Mouse (Mus musculus) spleen, adult 12 weeks (tissue): ENCODE results near the gene Tspan8.
"Not testable (repeated sequence)": the region's sequence is repeated elsewhere in the genome, so short reads cannot be mapped to it uniquely, and the experiment has no call there.

Source experiments
- DNase-seq: peaks from one replicate; pipeline ENCODE4 v3.0.0; 2022; ENCODE audit warnings: low spot score

Tspan8 gene

DNA sequence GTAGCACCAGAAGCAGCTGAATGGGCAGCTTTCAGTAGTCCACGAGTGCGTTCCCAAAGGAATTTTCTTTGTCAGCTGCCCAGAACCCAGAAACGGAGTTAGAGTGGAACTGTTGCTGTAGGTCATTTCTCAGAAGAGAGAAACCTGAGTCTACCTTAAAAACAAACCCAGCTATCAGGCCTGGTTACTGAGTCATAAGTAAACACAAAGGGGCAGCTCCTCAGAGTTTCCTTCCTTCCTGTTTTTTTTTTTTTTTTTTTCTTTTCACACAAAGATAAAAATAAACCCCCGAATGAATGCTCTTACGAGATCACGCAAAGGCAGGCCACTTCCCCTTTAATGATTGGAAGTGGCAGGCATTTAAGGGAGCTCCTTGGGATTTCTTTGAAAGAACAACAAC is at the start of gene Tspan8:
Gene Tspan8, plus strand, starts transcription at position 322 of the 400 bp plus-strand sequence.
- no peak for DNase-seq

DNA sequence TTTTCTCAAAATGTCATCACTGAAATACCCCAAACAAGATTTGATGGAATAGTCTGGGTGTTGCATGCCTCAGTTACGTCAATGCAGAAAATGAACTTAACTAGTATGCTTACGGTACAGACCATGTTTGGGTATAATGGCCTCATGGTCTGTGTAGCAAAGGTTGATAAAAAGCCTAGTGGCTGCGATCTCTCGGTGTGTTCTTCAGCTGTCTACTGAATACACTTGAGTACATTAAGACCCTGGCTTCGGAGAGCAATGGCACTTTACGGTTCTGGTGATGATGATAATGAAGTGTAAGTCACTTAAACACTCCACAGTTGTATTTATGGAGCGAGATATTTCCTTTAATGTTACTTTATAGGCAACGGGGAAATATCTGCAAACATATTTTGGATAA is 46.6 kb upstream of the Tspan8 start:
- DNase-seq = no peak

- DNase-seq = no peak
These were observed 42.2 kb upstream of the Tspan8 start for GRCm38 (mm10) chr10:115774451-115774850.

DNA sequence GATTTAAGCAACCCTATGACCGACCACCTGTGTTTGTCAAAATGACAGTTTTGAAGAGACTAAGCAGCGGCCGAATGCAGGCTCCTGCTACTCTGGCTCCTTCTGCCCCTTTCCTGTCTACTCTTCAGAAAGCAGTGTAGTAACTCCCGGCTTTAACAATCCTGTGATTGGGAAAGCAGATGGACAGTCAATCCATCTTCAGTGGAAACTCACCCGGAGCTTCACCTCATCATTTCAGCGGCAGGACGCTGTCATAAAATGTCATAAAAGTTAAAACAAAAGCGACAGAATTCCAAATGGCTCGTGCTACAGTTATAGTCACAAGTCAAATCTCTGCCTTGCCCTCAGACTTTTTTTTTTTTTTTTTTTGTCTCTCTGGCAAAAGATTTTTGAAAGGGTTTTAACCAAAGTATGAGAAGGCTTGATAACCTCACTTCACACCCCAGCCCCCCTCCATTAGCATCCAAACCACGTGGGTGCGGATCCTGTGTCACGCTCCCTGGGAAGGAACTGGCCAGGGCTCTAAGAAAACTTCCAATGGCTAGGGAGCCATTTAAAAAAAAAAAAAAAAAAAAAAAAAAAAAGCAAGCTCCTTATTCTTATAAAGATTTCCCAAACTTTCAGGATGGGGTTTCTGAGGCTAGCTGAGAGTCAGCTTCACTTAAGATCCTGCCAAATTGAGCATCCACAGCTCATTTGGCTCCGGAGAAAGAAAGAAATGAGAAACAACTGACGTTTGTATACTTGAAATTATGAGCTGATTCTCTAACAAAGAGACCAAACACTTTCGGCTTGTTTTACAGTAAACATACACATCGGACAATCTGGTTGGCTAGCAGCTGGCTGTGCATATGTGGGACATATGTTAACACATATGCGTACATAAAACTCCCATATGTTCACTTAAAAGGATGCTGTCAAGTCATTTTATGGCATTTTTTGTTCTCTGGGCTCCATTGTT is 40.4 kb upstream of the Tspan8 start:
- no peak for DNase-seq

DNA sequence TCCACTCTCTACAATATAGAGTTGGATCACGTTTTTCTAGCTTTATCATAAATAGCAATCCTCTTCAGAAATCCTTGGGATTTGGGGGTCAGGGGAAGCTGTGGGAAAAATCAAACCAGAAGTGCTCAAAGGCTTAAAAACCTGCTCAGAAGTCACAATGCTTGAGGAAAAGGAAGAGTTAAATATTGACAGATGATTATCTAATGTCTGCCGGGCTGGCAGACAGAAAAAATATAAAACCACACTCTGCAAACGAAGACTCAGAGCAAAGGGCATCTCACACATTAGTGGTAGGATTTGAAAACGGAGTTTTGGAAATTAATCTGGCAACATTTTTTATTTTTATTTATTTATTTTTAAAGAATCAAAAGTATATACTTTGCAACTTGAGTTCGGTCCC is 39.3 kb upstream of the Tspan8 start:
- no peak for DNase-seq

- DNase-seq = no peak
These were observed 38.0 kb upstream of the Tspan8 start for GRCm38 (mm10) chr10:115778624-115779023.

DNA sequence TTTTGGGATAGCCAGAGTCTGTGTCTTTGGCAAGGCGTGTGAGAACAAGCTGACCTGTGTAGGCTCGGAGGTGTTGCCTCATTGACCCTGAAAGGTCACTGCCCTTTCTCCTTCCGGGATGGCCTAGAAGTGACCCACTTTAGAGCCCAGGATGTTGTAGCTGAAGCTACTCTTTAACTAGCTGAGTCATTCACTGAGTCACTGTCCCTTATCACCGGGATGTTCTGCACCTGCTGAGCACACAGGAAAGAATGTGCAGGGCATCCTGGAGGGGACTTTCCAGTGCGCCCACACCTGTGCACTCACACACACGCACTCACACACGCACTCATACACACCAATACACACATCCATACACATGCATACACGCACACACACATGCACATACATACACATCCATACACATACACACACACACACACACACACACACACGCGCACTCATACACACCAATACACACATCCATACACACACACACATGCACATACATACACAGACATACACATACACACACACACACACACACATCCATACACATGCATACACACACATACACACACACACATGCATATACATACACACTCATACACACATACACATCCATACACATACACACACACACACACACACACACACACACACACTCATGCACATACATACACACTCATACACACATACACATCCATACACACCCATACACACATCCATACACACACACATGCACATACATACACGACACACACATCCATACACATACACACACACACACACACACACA is 36.2 kb upstream of the Tspan8 start:
- DNase-seq = no peak

DNA sequence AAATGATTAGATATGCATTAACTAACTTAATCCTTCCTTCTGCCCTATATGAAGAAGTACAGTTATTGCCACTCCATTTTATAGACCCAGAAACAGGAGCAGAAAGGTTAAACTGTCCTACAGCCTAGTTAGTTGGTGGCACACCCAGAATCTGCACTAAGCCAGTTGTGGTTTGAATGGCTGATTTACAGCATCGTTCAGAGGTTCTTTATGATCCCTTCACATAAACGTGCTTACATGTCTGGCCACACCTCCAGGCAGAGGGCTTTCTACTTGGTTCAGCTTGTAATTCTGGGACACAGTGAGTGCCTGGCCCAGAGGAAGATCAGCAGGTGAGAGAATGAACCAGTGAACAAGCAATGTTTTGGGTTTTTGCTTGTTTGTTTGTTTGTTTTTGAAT is 33.4 kb upstream of the Tspan8 start:
- DNase-seq = no peak

- no peak for DNase-seq
These were observed 25.8 kb upstream of the Tspan8 start for GRCm38 (mm10) chr10:115790788-115791187.

DNA sequence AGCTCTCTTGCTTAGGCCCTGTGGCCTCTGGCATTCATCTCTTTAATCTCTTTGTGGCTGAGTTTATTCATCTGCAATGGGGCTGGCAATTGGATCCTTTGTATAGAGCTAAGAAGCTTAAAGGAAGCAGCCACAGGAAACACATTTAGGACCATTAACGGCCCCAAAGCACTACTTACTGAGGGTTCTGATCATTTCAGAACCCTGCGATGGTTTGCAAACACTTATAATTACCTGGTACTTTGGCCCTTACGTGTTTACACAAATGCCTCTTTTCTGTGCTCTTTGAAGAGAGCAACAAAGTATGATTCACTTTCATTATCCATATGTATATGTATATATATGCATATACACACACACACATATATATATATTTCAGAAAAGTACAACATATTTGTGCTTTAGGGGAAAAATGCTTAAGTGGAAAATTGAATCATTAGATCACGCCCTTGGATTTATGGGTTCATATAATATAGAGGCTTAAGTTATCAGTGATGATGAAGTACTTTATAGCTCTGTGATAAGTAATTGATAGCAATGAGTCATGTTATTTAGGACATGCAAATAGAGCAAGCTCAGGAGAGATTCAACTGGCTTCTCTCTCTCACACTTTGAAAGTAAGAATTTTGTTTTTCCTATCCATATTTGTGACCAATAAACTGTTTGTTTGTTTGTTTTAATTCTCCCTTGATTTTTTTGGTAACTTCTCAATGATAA is 20.4 kb upstream of the Tspan8 start:
- no peak for DNase-seq

DNA sequence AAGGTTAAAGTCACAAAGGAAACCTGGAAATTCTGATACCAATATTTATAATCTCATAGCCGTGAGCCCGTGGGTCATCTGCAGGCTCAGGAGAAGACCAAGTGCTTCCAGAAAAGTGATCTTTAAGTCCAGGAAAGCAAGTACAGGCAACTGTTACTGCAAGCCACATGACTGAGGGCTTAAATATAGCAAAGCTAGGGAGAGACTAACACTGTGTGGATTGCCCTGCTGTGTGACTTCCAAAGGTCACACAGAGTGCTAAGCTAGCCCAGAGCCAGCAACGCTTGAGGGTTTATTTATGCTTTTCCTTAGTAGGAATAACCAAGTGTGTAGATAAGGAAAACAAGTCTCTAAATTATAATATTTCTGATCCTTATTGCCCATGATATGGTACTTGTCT is 15.2 kb upstream of the Tspan8 start:
- no peak for DNase-seq

GRCm38 (mm10) chr10:115803013-115803412 is 13.6 kb upstream of the Tspan8 start:
- not testable (repeated sequence) for DNase-seq

DNA sequence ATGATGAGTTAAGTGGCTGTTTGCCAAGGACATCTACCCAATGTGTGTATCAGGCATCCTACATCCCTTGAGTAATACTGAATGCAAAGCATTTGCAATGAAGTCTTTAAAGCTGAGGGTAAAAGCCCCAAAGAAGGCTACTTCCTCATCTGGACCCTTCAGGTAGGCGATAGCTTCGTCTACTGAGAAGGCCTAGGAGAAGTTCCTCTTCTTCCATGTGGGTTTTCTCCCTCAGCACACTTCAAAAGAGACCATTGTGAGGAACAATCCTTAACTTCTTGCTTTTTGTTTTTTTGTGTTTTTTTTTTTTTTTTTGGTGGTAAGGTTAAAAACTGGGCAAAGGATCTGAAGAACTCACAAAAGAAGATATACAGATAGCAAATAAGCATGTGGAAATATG is 12.9 kb upstream of the Tspan8 start:
- DNase-seq = no peak

- DNase-seq = no peak
These were observed 10.6 kb upstream of the Tspan8 start for GRCm38 (mm10) chr10:115805987-115806386.

DNA sequence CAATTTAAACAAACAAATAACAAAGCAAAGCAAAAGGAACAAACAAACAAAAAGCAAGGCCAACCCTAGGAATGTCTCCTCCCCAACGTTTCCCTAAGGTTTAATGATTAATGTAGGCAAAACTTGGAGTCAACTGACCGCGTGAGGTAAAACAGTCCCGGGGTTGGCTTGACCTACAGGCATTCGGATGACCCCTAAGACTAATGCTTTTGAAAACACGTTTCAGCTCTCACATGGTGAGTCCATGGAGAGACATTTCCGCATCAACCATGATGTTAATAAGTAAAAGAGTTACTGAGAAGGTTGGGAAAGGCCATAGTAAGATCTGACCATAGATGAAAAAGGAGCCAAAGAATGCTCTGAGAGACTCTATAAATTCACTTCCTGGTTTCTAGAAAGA is 7.5 kb upstream of the Tspan8 start:
- DNase-seq = no peak

- no peak for DNase-seq
These were observed 5.1 kb upstream of the Tspan8 start for GRCm38 (mm10) chr10:115811519-115811918.

DNA sequence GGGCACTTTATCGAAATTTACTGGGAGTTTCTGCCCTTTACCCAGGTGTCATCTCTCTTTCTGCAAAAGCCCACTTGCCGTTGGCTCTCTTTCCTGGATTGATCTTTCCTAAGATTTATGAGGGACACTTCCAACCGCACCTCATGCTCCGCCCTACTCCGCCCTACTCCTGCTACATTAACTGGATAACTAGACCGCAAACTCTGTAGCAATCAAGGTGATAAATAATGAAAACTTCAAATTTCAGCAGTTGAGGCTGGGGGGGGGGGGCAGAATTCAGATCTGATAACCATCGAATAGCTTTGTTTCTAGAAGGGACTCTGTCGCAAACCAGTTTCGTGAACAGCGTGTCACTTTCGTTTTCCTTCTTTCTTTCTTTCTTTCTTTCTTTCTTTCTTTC is 1.8 kb upstream of the Tspan8 start:
- DNase-seq = no peak

DNA sequence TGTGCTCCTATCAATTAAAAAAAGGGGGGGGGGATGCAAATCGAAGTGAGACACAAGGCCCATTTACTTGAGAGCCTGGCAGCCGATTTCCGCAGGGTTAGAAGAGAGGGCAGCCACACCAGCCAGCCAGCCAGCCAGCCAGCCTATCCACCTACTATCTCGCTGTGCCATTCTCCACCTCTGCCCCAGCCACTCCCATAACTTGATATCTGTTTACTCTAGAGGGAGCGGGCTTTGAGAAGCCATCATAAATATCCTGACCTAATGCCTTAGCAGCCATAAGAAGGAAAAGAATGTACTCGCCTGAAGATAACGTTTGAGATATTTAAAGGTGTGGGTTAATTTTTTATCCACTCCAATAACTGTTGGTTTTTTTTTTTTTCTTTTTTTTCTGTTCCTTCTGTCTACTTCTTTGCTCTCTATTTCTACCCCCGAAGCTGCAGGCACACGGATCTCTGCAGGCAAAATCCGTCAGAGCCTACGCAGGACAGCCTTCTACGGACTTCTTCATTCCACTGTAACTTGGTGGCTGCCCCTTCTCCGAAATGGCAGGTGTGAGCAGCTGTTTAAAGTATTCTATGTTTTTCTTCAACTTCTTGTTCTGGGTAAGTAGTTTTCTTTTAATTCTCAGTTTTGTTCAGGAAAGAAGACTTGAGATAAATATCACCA is 558 bp downstream of the Tspan8 start:
- DNase-seq = peak; percentile 49

- DNase-seq = no peak
These were observed 8.7 kb downstream of the Tspan8 start for GRCm38 (mm10) chr10:115825289-115825688.

GRCm38 (mm10) chr10:115828872-115829271 is 12.2 kb downstream of the Tspan8 start:
- no peak for DNase-seq

GRCm38 (mm10) chr10:115829696-115830095 is 13.1 kb downstream of the Tspan8 start:
- no peak for DNase-seq

- DNase-seq = no peak
These were observed 14.1 kb downstream of the Tspan8 start for GRCm38 (mm10) chr10:115830726-115831125.
